Mouse (Mus musculus): ENCODE measurements at regions not wholly inside any gene's neighbourhood (a gene's known extent, or its start where the extent isn't known, plus 50 kb on each side); places are given as distances from the start of the nearest gene placed in this dataset.

DNA sequence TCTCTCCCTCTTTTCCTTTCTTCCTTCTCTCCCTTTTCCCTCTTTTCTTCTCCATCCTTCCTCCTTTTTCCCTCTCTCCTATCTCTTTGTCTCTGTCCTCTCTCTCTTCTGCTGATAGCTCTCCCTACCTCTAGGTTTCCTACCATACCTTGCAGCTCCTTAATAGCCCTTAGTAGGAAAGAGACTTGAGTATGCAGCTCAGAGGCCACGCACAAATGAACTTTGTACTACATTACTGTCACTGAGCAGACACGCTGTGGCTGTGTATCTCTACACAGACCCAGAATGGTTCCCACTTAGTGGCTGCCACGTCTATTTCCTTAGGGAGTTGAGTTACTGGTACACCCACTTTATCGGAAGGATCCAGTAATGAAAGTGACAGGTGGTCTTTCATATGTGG lies 147.5 kb downstream of the Bcl2l11 start:
- WGBS: 62% methylated on average over 4 of the region's 4 CpGs
- no peaks in the 10 kb centered on the region for H3K9me3 ChIP-seq
- H3K4me3 ChIP-seq (replicated peaks): no peak overlapping the region
- no peak for ATAC-seq (ENCODE audit: low FRiP score)
- H3K9ac ChIP-seq: no peak overlapping the region
- no peak overlapping the region for H3K27ac ChIP-seq
- peaks cover 20% of the 10 kb centered on the region for H3K4me1 ChIP-seq
- peaks cover 11% of the 10 kb centered on the region; the same call in 1 of the 2 replicates for H3K27me3 ChIP-seq
- H3K36me3 ChIP-seq (replicated peaks): no peaks in the 10 kb centered on the region
- no peak overlapping the region for H3K4me2 ChIP-seq

DNA sequence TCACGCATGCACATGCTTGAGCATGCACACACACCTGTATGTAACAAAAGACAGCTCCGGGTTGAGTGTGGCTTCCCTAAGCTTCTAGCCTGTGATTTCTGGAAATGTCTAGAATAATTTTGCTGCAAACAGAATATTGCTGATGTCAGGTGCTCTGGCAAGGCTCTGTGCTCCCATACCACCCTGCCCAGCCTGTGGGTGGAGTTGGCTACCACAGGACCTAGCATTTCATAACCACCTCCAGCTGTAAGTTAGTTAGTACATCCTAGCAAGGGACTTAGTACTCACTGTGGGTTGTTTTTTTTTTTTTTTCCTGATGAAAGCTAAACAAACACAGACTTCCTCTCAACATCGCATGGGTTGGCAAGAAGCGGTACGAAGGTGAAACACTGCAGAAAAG lies 150.5 kb downstream of the Bcl2l11 start:
- ATAC-seq (ENCODE audit: low FRiP score): no peak
- no peak overlapping the region for H3K4me3 ChIP-seq (replicated peaks)
- H3K9ac ChIP-seq: no peak overlapping the region
- no peak overlapping the region for H3K27ac ChIP-seq
- H3K4me1 ChIP-seq: peaks cover 32% of the 10 kb centered on the region
- no peaks in the 10 kb centered on the region for H3K9me3 ChIP-seq
- WGBS: 91% methylated on average over 5 of the region's 5 CpGs
- H3K36me3 ChIP-seq (replicated peaks): no peaks in the 10 kb centered on the region
- peaks cover 11% of the 10 kb centered on the region; the same call in 1 of the 2 replicates for H3K27me3 ChIP-seq
- no peak overlapping the region for H3K4me2 ChIP-seq

DNA sequence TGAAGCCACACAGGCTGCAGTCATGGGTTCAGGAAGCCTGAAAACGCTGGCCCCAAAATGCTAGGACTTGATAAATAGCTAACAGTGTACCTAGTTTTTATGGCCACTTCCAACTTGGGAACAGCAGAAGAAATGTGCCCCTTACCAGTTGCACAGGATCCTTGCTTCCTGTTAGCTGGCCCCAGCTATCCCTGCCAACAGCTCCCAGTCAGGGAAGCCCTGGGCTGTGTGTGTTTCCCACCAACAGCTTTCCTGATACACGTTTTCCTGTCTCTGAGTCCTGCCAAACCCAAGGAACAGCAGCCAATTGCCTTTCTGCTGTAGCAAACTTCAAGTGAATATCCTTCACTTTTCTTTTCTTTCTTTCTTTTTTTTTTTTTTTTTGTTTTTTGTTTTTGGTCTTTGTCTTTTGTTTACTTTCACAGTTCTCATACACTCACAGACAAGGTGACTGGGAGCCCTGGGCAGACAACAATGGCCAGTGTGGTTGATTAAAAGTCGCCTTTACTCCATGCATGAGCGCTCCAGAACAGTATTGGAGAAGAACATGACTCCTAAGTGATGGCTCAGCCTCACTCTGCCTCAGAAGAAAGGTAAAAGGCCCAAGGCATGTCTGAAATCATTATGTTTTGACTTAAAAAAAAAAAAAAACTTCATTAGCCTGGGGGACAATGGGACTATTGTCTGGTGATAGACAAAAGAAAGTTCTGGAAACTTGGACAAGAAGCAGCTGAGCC lies 151.7 kb downstream of the Bcl2l11 start:
- Histone ChIP-seq H3K36me3 (replicated peaks) (no peaks in the 10 kb centered on the region), H3K4me1 (peaks cover 32% of the 10 kb centered on the region), H3K4me3 (replicated peaks) (no peak overlapping the region), H3K9ac (no peak overlapping the region), H3K27me3 (0 out of 2 replicates have a peak, but pooled peaks cover 6% of the 10 kb centered on the region), H3K9me3 (no peaks in the 10 kb centered on the region), H3K27ac (peak overlapping the region; percentile 78), H3K4me2 (peak overlapping the region; percentile 3; the same call in 1 of the 2 replicates)
- no peak for ATAC-seq (ENCODE audit: low FRiP score)
- WGBS: 40% methylated on average over 4 of the region's 4 CpGs

DNA sequence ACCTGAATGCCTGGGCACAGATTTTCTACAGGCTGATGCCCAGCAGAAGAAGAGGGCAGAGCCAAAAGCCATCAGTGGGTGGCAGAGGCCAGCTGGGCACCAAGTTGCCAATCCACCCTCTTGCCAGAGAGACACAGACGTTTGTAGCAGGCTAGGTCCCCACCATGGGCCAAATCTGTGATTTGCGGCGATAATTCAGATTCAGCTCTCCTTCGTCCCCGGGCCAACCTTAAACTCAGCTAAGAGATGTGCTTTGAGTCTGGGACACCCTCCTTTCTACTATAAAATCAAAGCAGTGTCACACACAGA lies 152.2 kb downstream of the Bcl2l11 start:
- WGBS: 46% methylated on average over 5 of the region's 5 CpGs
- Histone ChIP-seq H3K9me3 (no peaks in the 10 kb centered on the region), H3K36me3 (replicated peaks) (no peaks in the 10 kb centered on the region), H3K9ac (no peak overlapping the region), H3K27ac (peak overlapping the region; percentile 78), H3K4me3 (replicated peaks) (no peak overlapping the region), H3K4me1 (peaks cover 29% of the 10 kb centered on the region), H3K27me3 (0 out of 2 replicates have a peak, but pooled peaks cover 6% of the 10 kb centered on the region), H3K4me2 (peak overlapping the region; percentile 3; the same call in 1 of the 2 replicates)
- no peak for ATAC-seq (ENCODE audit: low FRiP score)

DNA sequence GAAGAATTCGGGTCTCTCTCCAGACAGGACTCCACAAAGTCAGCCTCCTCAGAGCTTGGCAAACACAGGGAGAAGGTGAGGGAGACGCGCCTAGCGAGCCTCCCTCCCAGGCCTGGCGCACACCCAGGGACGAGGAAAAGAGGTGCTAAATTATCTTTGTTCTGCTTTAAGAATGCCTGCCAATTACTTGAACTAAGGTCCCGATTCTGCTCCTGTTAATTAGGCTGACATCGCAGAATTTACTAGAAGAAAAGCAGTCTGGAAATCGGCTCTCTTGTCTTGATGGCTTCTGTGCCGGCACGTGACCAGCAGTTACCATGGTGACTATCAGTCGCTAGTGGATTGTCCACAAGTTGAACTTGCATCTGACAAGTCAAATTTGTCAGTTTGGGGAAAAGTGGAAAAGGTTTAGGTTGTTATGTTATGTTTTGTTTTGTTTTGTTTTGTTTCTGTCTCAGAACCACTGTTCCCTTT lies 152.8 kb downstream of the Bcl2l11 start:
- Histone ChIP-seq H3K4me3 (replicated peaks) (no peak overlapping the region), H3K27me3 (peaks cover under 1% of the 10 kb centered on the region; the same call in 1 of the 2 replicates), H3K4me2 (0 out of 2 replicates have a peak overlapping the region, but pooled peaks have one; percentile 6), H3K4me1 (peaks cover 29% of the 10 kb centered on the region), H3K9me3 (no peaks in the 10 kb centered on the region), H3K9ac (no peak overlapping the region), H3K36me3 (replicated peaks) (no peaks in the 10 kb centered on the region), H3K27ac (0 out of 2 replicates have a peak overlapping the region, but pooled peaks have one; percentile 42)
- WGBS: 17% methylated on average over 12 of the region's 12 CpGs
- peak; percentile 81 for ATAC-seq (ENCODE audit: low FRiP score)

DNA sequence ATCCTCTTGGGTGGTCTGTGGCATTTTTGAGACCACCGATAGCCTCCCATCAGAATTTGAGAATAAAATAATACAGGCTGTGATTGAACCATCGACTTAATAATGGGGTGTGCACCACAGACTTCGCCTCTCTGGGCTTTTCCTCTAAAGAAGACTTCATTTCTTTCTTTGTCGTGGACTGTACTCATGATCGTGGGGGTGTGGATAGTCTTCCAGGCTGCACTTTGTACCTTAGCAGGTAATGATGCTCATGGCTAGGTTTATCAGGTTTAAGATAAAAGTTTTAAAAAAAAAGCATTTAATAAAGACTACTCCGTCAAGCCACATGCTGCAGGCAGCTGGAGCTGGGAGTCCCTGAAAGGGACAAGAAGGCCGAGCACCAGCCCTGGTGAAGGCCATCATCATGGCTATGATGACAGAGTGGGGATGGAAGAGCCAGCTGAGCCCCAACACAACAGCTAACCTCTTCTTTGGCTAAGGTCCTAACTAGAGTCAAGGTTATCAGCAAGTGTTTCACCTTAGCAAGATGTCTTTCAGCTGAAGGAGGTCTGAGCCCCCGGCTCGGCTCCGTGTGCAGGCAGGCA lies 153.4 kb downstream of the Bcl2l11 start:
- WGBS: 70% methylated on average over 10 of the region's 10 CpGs
- Histone ChIP-seq H3K27me3 (no peaks in the 10 kb centered on the region; the same call in 1 of the 2 replicates), H3K9me3 (no peaks in the 10 kb centered on the region), H3K4me1 (peaks cover 29% of the 10 kb centered on the region), H3K27ac (no peak overlapping the region), H3K9ac (no peak overlapping the region), H3K4me3 (replicated peaks) (no peak overlapping the region), H3K4me2 (no peak overlapping the region), H3K36me3 (replicated peaks) (no peaks in the 10 kb centered on the region)
- ATAC-seq (ENCODE audit: low FRiP score): 0 out of 2 replicates have a peak, but pooled peaks have one; percentile 24

DNA sequence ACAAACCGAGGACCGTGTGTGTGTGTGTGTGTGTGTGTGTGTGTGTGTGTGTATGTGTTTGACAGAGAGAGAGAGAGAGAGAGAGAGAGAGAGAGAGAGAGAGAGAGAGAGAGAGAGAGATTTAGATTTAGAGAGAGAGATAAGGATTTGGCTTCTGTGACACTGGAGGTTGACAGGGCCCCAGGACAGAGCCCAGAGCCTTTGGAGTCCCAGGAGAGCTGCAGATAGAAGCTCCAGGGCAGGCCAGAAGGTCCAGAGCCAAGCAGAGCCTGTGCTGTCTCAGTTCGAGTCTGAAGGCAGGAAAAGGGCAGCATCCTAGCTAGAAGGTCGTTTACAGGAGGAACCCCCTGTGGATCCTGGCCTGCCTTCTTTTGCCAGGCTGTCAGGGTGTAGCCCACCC lies 156.8 kb downstream of the Bcl2l11 start:
- no peak for ATAC-seq (ENCODE audit: low FRiP score)
- H3K36me3 ChIP-seq (replicated peaks): no peaks in the 10 kb centered on the region
- no peak overlapping the region for H3K27ac ChIP-seq
- H3K4me3 ChIP-seq (replicated peaks): no peak overlapping the region
- H3K27me3 ChIP-seq: no peaks in the 10 kb centered on the region; the same call in 1 of the 2 replicates
- H3K4me1 ChIP-seq: peaks cover 36% of the 10 kb centered on the region
- no peak overlapping the region for H3K9ac ChIP-seq
- WGBS: 39% methylated on average over 4 of the region's 4 CpGs
- no peaks in the 10 kb centered on the region for H3K9me3 ChIP-seq
- no peak overlapping the region for H3K4me2 ChIP-seq

DNA sequence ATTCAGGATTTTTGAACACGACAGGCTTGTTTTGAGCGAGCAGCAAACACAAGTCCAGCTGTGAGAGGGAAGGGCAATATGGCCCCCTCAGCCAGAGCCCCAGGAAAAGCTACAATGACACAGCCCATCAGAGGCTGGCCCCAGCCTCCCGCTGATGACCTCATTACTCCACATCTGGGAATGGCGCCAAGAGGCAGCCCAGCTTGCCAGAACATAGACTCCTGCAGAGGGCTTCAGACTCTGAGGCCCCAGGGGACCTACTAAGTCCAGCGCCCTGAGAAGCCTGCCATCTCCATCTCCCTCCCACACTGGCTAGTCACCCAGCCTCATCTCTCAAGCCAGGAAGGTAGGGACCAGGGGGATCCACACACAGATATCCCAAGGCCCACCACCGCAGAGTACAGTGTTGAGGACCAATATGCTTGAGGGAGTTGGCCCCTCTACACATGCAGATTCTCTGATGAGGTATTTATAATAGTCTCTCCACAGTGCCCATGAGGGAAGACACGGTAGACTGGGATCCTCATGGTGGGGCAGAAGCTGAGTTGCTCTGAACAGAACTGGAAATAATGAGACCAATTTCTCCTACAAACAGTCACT lies 159.1 kb downstream of the Bcl2l11 start:
- Histone ChIP-seq H3K27ac (no peak overlapping the region), H3K9me3 (no peaks in the 10 kb centered on the region), H3K9ac (no peak overlapping the region), H3K4me1 (peaks cover 34% of the 10 kb centered on the region), H3K27me3 (peaks cover 5% of the 10 kb centered on the region; the same call in 1 of the 2 replicates), H3K36me3 (replicated peaks) (no peaks in the 10 kb centered on the region), H3K4me2 (no peak overlapping the region), H3K4me3 (replicated peaks) (no peak overlapping the region)
- ATAC-seq (ENCODE audit: low FRiP score): no peak
- WGBS: 77% methylated on average over 7 of the region's 7 CpGs

DNA sequence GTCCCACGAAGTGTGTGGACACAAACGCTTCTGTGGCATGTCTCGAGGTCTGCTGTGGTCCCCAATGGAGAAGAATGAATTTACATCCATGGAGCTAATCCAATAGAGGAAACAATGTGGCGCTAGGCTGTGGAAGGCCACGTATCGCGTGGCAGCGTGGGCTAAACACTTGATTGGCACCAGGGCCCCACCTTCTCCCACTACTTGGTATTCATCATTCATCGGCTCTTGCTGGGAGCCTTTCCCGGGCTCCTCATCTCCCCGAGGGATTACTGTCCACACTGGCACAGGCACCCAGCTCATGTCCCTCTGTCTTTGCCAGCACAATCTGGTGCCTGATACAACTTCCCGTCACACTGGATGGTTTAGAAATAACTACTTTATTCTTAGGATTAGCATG lies 159.6 kb downstream of the Bcl2l11 start:
- ATAC-seq (ENCODE audit: low FRiP score): no peak
- peaks cover 5% of the 10 kb centered on the region; the same call in 1 of the 2 replicates for H3K27me3 ChIP-seq
- no peaks in the 10 kb centered on the region for H3K36me3 ChIP-seq (replicated peaks)
- WGBS: 77% methylated on average over 12 of the region's 12 CpGs
- H3K27ac ChIP-seq: no peak overlapping the region
- no peaks in the 10 kb centered on the region for H3K9me3 ChIP-seq
- H3K4me3 ChIP-seq (replicated peaks): no peak overlapping the region
- peaks cover 34% of the 10 kb centered on the region for H3K4me1 ChIP-seq
- no peak overlapping the region for H3K9ac ChIP-seq
- H3K4me2 ChIP-seq: no peak overlapping the region

DNA sequence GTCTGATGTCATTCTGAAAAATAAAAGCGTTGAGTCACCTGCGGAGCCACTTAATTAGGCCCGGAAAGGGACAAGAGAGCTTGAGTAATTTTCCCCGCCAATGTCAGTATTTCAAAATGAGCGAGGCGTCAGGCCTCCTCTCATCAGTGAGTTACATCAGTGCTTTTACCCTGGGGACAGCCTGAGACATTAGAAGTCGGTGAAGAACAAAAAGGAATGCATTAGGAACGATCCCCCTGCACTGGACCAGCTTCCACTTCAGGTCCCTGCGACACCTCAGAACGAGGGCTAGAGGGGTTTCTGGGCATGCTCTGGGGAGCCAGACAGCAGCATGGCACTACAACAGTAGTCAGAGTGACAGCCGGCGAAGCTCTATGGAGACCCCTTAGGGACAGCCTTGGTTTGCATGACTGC lies 162.3 kb downstream of the Bcl2l11 start:
- Histone ChIP-seq H3K27ac (peak overlapping the region; percentile 85), H3K9me3 (no peaks in the 10 kb centered on the region), H3K27me3 (peaks cover 5% of the 10 kb centered on the region; the same call in 1 of the 2 replicates), H3K4me2 (peak overlapping the region; percentile 6), H3K4me3 (replicated peaks) (no peak overlapping the region), H3K4me1 (peaks cover 34% of the 10 kb centered on the region), H3K9ac (no peak overlapping the region), H3K36me3 (replicated peaks) (no peaks in the 10 kb centered on the region)
- ATAC-seq (ENCODE audit: low FRiP score): peak; percentile 79; the same call in 1 of the 2 replicates
- 12% methylated on average over 12 of the region's 12 CpGs for WGBS

DNA sequence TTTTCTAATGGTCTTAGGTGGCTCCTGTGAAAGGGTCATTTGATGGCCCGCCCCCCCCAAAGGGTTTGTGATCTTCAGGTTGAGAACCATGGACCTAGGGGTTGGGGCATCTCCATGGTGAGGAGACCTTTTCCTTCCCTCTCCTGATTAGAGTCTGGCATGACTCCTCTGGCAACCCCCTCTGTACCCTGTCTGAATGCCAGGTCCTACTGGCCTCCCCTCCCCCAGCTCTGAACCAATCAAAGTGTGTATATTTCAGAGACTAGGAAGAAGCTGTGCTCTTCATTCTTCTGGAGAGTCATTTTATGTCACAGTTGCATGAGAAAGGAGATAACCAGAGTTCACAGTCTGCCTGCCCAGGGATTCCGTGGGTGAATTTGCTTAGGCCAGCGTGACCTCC lies 164.8 kb downstream of the Bcl2l11 start:
- WGBS: 85% methylated on average over 3 of the region's 3 CpGs
- H3K4me1 ChIP-seq: peaks cover 24% of the 10 kb centered on the region
- ATAC-seq (ENCODE audit: low FRiP score): no peak
- no peaks in the 10 kb centered on the region for H3K9me3 ChIP-seq
- H3K4me2 ChIP-seq: no peak overlapping the region
- peaks cover 5% of the 10 kb centered on the region; the same call in 1 of the 2 replicates for H3K27me3 ChIP-seq
- H3K36me3 ChIP-seq (replicated peaks): no peaks in the 10 kb centered on the region
- no peak overlapping the region for H3K9ac ChIP-seq
- no peak overlapping the region for H3K4me3 ChIP-seq (replicated peaks)
- H3K27ac ChIP-seq: no peak overlapping the region

DNA sequence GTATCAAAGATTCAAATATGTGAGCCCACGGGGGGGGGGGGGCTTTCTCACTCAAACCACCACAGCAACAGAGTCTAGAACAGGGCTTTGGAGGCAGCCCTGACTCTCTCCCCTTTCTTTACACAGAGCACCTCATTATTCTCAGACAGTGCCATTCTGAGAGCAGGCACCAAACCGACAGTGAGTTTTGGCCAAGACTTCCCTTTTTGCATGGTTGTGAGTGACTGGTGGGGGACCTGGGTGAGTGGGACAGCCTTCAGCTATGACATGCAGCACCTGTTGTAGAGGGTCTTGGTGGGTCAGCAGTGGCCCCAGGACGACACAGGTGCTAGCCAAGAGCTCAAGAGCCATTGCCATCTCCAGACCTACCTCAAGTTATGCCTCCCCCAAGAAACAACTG lies 168.8 kb downstream of the Bcl2l11 start:
- Histone ChIP-seq H3K4me2 (no peak overlapping the region), H3K4me1 (no peaks in the 10 kb centered on the region), H3K9me3 (no peaks in the 10 kb centered on the region), H3K27me3 (peaks cover 1% of the 10 kb centered on the region; the same call in 1 of the 2 replicates), H3K4me3 (replicated peaks) (no peak overlapping the region), H3K27ac (no peak overlapping the region), H3K9ac (no peak overlapping the region), H3K36me3 (replicated peaks) (no peaks in the 10 kb centered on the region)
- WGBS: 71% methylated on average over 3 of the region's 3 CpGs
- ATAC-seq (ENCODE audit: low FRiP score): no peak

All from forebrain, embryonic 12.5 days (tissue).